Mouse (Mus musculus) monocyte, adult 2 months (primary cell): ENCODE measurements around the gene E130308A19Rik.
"Not testable (repeated sequence)": the region's sequence is repeated elsewhere in the genome, so short reads cannot be mapped to it uniquely, and the experiment has no call there.

Experiments
- DNase-seq, 2 experiments: peaks; one replicate each; pipeline ENCODE4 v3.0.0; 2022; ENCODE audit warnings: low spot score in 2 of 2, low read depth in 1 of 2

E130308A19Rik gene

GRCm38 (mm10) chr4:59782853-59783684, 157.1 kb downstream of the E130308A19Rik start:
- DNase-seq = no peak

GRCm38 (mm10) chr4:59783685-59784279, 157.8 kb downstream of the E130308A19Rik start:
- peak; percentile 88 to 91 for DNase-seq

GRCm38 (mm10) chr4:59785412-59785811, 159.4 kb downstream of the E130308A19Rik start:
- DNase-seq = no peak

- peak in 1 of 2 experiments; percentile 53 for DNase-seq
Measured at GRCm38 (mm10) chr4:59786661-59787060, 160.7 kb downstream of the E130308A19Rik start.

GRCm38 (mm10) chr4:59787126-59787525, 161.1 kb downstream of the E130308A19Rik start:
- DNase-seq = no peak

GRCm38 (mm10) chr4:59789015-59789414, 163.0 kb downstream of the E130308A19Rik start:
- no peak for DNase-seq

GRCm38 (mm10) chr4:59793626-59794025, 167.6 kb downstream of the E130308A19Rik start:
- DNase-seq = not testable (repeated sequence)

- no peak for DNase-seq
Measured at GRCm38 (mm10) chr4:59794116-59794515, 168.1 kb downstream of the E130308A19Rik start.

- no peak for DNase-seq
Measured at GRCm38 (mm10) chr4:59795788-59796455, 169.9 kb downstream of the E130308A19Rik start.

GRCm38 (mm10) chr4:59800181-59800580, 174.2 kb downstream of the E130308A19Rik start:
- DNase-seq = no peak

GRCm38 (mm10) chr4:59801489-59801888, 175.5 kb downstream of the E130308A19Rik start, which contains the start of gene Inip:
Gene Inip, minus strand, starts transcription at chr4:59801589.
- no peak for DNase-seq

GRCm38 (mm10) chr4:59802107-59802506, 176.1 kb downstream of the E130308A19Rik start:
- no peak for DNase-seq

- no peak for DNase-seq
Measured at GRCm38 (mm10) chr4:59802792-59803191, 176.8 kb downstream of the E130308A19Rik start.

GRCm38 (mm10) chr4:59803358-59803757, 177.3 kb downstream of the E130308A19Rik start:
- DNase-seq = peak; percentile 56 to 60

- DNase-seq = no peak
Measured at GRCm38 (mm10) chr4:59804754-59805153, 178.7 kb downstream of the E130308A19Rik start.

- peak; percentile 50 to 75 for DNase-seq
Measured at GRCm38 (mm10) chr4:59805181-59805967, 179.4 kb downstream of the E130308A19Rik start, which contains the start of gene Snx30. Gene Snx30, plus strand, starts transcription at chr4:59805840.

GRCm38 (mm10) chr4:59805968-59806878, 180.2 kb downstream of the E130308A19Rik start:
- DNase-seq = peak in 1 of 2 experiments; percentile 22

GRCm38 (mm10) chr4:59806879-59807195, 180.8 kb downstream of the E130308A19Rik start:
- no peak for DNase-seq

GRCm38 (mm10) chr4:59807521-59807920, 181.5 kb downstream of the E130308A19Rik start:
- no peak for DNase-seq

GRCm38 (mm10) chr4:59808396-59808795, 182.4 kb downstream of the E130308A19Rik start:
- DNase-seq = peak; percentile 48 to 54
